Mouse (Mus musculus) retina, adult 2 months (tissue): ENCODE measurements around the gene Dusp11.
A peak's percentile ranks its signal among the peaks of the same experiment; 100 is the strongest.
"Not testable (repeated sequence)": the region's sequence is repeated elsewhere in the genome, so short reads cannot be mapped to it uniquely, and the experiment has no call there.

Experiments used
- DNase-seq: peaks from one replicate; pipeline ENCODE4 v3.0.0-alpha.2; 2012; ENCODE audit warnings: low read depth, low spot score

Dusp11 gene

DNA sequence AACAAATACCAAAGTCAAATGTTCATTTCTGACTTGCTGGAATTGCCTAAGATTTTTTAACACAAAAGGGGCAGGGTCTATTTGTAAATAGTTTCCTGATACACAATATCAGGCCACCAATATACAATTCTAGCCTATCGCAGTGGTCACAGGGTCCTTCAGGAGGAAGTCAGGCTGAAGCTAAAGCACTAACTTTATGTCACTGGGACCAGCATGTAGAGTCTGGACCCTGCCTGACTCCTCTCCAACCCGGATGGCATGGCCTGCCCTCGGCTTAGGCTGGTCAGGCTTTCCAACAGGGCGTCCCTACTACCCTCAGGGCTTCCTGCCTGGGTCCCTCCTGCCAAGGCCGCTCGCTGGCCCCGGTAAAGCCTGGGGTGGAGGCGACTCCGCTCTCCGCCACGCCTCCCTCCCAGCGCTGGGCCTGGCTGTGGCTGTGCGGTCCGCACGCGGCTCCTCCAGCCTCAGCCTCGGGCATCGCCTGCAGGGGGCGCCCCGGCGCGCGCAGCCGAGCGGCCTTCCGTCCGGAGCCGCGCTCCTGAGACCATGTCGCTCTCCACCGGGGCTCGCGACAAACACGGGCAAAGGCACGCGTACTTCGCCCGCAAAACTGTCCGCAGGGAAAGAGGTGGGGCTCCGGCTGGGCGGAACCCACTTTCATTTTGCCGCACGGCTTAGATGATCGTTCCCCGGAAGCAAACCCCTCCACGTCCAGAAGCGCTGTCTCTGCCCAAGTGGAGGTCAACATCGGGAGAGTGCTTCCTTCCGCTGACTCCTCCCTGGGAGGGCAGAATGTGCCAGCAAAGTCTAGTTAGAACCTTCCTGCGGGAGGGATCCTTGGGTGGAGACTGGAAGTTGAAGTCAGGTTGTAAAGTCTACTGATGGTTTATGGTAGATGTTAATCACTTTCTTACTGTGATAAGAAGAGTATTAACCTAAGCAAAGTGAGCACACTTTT, 24.7 kb downstream of the Dusp11 start:
- not testable (repeated sequence) for DNase-seq

DNA sequence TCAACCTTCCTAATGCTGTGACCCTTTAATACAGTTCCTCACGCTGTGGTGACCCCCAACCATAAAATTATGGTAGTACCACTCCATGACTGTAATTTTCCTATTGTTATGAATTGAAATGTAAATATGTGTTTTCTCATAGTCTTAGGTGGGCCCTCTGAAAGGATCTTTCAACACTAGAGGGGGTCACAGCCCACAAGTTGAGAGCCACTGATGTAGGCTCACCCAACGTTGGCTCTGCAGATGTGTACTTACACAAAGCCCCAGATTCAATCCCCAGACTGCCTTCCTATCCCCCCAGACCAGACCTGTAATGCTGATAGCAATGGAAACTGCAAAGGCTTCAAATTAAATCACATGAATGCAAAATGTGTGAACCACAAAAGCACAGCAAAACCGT, 25.8 kb downstream of the Dusp11 start:
- DNase-seq, result no peak

DNA sequence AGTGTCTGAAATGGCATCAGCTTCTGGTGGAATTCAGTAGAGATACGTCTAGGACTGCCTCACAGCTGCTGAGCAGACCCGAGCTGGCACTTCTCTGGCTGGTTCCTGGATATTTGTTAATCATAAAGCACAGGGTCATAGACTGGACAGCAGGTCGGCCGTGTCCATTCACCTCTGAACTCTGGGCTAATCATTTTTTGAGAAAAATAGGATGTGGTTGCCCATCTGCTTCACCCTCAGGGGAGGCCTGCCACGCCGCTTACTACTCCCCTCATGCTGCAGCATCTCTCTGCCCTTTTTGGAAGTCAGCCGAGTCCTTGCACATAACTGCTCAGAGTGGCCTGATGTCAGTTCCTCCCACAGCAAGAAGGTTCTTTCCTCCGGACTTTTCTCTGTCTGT, 27.4 kb downstream of the Dusp11 start:
- no peak for DNase-seq

DNA sequence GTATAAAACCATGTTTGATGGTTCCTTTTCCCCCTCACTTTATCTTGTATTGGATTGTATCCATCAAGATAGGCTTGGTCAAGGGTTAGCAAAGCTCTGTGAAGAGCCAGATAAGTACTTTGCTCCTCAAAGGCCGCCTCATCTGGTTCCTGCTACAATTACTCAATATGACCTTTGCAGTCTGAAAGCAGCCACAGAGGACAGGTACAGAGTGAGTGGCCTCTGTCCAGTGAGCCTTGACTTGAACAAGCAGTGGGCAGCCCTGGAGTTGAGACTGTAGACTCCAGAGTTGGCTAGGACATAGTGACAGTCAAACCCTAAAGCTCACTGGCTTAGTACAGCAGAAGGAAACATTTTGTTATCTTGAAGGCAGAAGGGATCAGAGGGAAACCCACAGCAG, 32.2 kb downstream of the Dusp11 start:
- no peak for DNase-seq

DNA sequence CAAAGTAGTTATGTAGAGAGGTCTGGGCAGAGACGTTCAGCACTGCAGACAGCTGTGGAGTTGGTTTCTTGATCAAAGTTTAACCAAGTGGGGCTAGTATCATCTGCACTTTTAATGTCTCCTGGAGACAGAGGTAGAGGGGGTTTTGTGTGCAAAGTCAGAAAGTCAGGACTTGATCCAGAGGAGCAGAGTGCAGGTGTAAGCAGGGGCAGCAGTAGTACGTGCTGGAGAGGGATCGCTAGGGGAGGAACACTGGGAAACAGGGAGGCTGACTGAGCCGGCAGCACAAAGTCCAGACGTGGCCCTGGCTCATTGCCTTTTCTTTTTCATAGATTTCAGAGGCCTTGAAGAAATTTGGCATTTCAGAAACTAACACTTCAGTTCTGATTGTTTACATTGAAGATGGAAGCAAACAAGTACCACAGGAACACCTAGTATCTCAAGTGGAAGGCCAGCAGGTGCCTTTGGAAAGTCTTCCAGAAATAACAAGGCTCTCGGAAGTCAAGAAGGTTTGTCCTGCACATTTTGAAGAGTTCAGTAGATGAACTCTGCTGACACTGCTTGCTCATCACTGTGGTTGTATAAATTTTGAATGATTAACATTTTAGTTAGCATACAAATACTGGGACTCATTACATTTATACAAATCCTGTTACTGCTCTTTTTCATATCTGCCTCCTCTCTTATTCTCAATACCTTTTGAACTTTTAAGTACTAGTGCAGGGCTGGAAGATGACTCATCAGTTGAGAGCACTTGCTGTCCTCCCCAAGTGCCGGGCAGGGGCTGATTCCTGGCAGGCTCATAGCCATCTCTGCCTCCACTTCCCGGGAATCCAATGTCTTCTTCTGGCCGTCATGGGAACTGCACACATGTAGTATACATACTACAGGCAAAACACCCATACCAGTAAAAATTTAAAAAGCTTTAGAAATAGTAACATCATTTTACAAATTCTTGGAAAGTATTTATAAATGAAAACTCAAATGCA, 33.7 kb downstream of the Dusp11 start:
- DNase-seq, result no peak

DNA sequence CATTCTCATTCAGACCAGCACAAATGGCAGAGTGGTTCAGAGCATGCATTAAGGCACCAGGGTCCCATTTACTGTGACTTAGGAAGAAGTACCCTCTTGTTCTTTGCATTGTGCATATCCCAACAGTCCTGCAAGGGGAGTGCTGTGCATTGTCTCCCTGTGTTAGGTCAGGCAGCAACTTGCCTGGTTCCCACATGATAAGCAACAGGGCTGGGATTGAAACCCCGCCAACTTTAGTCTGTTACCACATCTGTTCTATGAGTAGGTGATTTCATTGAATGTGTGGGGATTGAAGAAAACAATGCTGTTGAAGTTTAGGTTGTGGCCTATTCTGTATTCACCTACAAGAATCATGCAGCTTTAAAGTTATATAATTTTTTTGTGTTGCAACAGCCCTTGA, 34.8 kb downstream of the Dusp11 start:
- DNase-seq, result no peak

DNA sequence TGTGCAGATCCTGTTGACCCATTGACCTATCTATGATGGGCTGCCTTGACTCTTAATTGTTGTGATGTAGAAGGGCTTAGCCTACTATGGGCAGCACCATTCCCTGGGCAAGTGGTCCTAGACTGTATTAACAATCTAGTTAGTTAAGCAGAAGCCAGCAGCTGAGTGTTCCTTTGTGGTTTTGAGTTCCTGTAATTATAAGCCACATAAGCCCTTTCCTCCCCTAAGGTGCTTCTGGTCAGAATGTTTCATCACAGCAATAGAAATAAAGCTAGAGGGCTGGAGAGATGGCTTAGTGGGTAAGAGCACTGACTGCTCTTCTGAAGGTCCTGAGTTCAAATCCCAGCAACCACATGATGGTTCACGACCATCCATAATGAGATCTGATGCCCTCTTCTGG, 37.8 kb downstream of the Dusp11 start:
- no peak for DNase-seq

DNA sequence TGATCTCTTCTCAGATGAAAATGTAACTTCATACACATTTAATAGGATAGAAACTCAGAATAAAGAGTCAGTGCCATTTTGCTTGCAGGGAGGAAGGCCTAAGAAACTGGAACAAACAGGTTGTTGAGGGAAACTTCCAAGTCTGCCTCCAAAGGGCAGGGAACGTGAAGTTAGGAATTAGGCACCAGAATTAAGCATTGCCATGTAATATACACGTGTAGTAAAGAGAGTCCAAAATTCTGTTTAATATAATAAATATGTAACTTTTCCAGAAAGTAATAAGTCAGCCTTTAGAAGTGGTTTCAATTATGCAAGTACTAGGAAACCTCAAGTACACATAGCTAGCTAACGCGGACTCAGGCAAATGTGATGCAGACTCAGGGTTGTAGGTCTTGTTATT, 42.1 kb downstream of the Dusp11 start:
- no peak for DNase-seq

DNA sequence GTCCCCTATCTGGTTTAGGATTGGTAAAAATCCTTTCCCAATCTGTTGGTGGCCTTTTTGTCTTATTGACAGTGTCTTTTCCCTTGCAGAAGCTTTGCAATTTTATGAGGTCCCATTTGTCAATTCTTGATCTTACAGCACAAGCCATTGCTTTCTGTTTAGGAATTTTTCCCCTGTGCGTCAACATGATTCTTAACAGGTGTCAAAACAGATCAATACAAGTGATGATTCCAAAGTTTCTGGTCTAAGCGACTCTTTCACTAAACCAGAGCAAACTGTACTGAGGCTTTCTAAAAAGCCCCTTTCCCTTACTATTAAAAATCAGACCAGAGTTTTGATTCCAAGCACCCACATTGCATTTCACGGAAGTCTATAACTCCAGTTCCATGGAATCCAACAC, 43.1 kb downstream of the Dusp11 start:
- DNase-seq, result not testable (repeated sequence)

DNA sequence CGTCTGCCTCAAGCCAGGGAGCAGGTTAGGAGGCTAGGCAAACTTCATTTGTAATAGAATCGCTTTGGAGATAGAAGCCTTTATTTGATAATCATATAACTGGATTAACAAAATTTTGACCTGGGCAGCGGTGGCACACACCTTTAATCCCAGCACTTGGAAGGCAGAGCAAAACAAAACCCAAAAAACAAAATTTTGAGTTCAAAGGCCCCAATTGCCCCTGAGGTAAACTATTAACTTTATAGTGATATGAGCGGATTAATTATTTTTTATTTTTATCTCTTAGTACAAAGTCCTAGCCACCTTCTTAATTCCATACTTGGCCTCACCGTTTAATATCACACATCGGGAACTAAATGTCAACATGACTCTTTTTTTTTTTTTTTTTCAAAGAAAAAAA, 44.9 kb downstream of the Dusp11 start:
- no peak for DNase-seq

DNA sequence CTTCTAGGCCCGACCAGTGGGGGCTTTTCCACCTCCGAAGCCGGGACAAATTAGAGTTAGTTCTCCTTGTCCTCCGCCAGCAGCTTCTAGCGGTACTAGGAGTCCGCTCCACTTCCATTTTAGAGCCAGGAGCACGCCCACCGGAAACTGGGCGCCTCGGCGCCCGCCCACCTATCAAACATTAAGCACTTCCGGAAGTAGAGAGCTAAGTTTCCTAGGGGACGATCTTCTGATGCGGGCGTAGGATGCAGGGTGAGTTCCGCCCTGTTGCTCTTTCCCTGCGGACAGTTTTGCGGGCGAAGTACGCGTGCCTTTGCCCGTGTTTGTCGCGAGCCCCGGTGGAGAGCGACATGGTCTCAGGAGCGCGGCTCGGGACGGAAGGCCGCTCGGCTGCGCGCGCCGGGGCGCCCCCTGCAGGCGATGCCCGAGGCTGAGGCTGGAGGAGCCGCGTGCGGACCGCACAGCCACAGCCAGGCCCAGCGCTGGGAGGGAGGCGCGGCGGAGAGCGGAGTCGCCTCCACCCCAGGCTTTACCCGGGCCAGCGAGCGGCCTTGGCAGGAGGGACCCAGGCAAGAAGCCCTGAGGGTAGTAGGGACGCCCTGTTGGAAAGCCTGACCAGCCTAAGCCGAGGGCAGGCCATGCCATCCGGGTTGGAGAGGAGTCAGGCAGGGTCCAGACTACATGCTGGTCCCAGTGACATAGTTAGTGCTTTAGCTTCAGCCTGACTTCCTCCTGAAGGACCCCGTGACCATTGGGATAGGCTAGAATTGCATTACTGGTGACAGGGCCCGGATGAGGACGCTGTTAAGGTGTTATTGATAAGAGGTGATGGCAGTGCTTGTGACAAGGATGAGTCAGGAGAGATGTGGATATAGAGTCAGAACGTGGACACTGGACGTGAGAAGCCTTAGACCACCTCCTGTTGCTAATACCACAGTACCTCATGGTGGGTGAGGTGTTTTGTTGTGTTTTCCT, 45.6 kb downstream of the Dusp11 start, which contains the start of gene Nat8f1:
TSS of gene Nat8f1 (minus strand) at position 149 of the 975 bp plus-strand sequence.
- DNase-seq, result peak; percentile 73

DNA sequence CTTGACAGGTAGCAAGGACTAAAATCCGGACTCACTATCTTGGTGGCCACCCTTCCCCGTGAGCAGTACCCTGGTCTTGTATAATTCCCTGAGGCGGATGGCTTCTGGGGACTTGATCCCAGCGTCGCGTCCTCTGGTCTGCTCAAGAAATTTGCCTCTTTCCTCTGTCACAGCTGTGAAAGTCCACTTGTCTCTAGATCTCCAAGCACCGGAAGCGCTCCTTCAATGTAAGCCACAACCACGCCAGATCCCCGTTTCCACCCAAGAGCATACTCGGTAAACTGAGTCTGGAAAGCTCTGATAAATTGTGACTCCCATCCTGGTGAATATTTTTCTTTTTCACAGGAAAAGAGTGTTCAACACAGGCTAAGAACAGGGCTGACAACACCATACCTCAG, 46.3 kb downstream of the Dusp11 start:
- no peak for DNase-seq

DNA sequence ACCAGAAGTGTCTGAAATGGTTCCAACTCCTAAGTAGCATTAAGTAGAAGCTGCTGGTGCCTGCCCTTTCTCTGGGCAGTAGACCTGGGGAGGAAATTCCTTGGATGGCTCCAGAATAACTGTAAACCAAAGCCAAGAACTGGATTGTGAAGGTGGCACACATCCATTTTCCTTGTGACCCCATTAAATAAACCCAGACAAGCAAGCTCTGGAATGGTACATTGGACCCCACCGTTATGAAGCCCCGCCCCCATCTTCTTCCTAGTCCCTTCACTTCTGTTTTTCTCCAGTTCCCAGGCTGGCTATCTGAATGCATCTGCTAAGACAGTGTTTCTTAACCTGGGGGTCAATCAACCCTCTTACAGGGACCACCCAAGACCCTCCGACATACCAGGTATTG, 49.9 kb downstream of the Dusp11 start, which contains the start of gene Tprkb:
TSS of gene Tprkb (plus strand) at position 279 of the 400 bp plus-strand sequence.
- DNase-seq, result no peak

DNA sequence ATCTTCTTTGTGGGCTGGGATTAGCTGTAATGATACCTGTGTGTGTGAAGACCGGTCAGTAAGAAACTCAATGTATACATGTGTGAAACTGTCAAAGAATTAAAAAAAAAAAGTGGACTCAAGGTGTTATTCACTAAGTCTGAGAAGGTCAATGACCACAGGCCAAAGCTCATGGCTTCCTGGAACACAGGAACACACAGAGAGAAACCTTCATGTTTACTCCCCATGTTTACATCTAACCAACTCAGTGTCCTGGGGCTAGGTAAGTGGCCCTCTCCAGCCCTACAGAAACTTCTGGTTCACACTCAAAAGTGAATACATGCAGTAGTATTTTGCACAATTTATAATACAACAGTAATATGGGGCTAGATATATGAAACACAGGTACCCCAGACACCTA, 51.8 kb downstream of the Dusp11 start:
- DNase-seq, result no peak

DNA sequence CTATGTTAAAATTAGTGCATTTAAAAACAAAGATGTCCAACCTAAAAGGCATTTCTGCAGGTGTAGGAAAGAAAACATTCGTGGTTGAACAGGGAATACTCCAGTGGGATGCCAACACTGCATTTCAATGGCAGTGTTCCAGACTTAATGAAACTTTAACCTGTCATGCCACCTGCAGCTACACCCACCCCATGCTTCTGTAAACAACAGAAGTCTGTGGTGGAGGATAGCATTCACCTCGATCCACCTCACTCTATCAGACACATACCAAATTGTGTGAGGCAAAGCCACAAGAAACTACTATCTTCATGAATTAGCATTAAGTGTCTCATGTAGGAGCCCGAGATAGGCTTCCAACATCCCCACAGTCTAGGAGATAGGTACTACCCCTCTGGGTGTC, 53.1 kb downstream of the Dusp11 start:
- DNase-seq, result no peak

DNA sequence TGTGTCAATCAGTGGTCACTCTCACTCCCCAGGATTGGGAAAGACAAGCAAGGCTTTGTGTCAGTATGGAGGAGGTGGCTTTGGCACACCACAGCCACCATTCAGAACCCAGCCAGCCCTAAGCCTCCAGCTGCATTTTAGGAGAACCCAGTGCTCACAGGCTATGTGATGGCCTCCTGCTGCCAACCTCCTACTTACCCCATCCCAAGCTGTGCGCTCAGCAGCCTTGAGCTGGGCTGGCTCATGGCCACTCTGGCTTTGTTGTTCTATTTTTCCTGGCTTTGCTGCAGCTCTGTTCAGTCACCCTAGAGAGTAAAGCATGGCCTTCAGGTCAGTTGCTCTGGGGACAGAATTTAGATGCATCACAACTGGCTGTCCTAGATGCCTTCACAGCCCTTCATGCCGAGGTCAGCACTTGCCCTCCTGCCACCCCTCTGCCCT, 54.5 kb downstream of the Dusp11 start:
- not testable (repeated sequence) for DNase-seq

DNA sequence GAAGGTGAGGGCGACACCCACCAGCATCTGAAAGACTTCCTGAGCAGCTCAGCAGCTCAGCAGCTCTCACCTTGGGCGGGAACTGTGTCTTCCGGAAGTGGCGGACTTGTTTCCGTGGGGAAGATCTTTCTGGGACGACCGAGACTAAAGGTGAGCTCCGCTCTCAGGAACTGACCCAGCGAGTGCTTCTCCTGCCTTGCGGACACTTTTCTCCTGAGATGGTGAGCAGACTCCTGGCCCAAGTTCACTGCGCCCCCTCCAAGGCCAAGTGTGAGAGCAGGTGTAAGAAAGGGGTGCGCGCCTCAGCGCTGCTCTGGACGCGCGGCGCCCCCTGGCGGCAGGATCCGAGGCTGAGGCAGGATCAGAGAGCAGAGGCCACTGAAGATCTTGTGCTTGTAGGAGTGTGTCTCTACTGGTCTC, 56.8 kb downstream of the Dusp11 start, which contains the start of gene Nat8f4:
TSS of gene Nat8f4 (minus strand) at position 243 of the 420 bp plus-strand sequence.
- not testable (repeated sequence) for DNase-seq

DNA sequence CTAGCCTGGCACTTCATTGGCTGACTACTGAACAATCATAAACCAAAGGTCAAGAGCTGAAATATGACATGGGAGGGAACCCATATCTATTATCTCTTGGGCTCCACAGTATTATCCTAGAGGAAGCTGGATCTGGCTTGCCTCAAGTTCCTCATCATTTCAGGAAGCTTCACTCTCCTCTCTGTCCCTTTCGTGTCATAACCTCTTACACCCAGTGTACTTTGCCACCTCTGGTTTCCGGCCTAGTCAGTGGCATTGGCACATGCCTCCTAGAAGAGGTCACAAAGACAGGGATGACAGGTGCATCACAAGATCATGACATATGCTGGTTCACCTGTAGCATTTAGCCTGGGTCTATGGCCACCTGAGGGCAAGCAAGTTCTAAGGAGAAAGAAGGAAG, 59.2 kb downstream of the Dusp11 start:
- DNase-seq, result no peak

DNA sequence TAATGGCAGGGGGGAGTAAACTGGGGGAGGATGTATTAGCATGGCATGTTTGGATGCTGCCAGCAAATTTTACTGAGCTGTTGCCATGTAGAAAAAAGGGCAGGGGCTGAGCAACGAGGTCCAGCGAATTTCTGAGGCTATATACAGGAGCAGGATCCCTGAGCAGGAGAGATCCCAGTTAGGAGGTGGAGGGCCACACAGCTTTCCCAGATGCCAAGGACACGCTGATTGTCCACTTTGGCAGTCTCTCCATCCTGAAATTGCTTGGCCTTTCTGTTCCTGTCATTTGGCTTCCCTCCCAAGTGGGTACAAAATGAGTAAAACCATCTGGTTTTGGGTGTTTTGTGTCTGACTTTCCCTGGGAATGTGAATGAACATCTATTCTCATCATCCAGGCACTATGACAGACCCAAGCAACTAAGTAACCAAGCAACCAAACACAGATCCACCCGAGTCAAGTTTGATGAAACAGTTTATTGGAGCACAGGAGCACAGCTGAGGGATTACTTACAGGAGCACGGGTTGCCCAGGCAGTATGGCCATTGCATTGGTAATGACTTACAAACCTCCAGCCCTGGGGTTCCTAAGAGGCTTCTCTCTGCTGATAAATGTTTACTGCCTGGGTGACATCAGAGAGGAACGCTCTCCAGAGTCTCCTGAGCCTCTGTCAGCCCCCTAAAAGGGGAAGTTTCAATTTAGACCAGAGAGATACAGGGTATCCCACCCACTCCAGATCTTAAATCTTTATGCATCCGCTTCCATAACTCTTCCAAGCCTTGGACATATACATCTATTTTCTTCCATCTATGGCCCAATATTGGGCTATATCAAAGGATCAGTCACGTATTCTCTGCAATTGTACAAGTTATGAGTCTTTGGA, 62.6 kb downstream of the Dusp11 start:
- DNase-seq, result not testable (repeated sequence)
